Mouse (Mus musculus): ENCODE measurements at regions not wholly inside any gene's neighbourhood (a gene's known extent, or its start where the extent isn't known, plus 50 kb on each side); places are given as distances from the start of the nearest gene placed in this dataset.
A peak's percentile ranks its signal among the peaks of the same experiment; 100 is the strongest.

DNA sequence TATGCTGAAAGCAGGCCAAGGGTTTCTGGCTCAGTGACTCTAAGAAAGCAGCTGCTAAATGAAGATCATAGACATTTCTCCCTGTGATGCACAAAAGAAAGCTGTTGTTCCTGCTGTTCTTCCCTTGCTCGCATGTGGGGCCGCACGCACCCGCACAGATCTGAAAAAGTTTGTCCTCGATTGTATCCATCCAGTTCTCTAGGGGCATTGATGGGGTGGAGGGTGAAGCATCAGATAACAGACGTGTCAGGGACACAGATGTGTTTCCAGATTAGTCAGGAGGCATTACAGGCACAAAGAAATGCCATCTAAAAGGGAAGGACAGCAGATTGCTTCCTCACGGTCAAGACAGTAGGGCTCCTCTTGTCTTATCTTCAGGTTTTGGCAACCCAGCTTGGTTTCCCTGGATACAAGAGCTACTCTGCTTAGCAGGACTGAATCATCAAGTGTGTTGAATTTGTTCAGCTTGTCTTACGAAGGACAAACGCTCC is 2001.3 kb downstream of the Pcdh9 start:
- peak; percentile 13 to 15 for DNase-seq (ENCODE audit: low spot score in 2 of 2)

DNA sequence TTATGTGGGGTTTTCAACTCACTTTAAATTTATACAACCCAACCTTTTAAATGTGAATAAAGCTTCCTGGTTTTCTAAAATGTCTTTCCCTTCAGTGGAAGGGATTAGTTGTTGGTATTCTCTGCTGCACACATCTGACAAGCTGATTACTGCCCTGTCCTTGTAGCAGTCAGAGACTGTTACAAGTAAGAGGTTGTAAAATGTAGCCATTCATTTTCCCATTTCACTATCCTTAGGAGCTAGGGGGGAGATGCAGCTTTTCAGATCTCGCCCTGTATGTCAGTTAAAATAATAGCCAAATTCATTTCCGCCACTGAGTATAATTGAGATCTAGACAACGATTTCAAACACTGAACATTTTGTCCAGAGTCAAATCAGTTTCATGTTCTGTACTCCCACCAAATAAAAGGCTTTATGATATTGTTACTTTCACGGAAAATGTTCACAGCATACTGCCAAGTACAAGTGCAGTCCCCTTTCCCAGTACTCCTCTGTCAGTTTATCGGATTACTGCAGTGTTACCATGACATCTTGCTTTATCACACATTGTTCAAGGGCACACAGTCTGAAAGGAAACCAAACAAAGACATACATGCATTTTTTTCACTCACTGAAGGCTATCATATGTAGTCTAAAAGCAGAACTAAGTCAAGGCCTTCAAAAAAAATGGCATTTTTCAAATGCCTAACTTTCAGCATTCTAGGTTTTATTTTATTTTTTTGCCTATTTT is 2024.4 kb downstream of the Pcdh9 start:
- no peak for DNase-seq (ENCODE audit: low spot score in 2 of 2)

DNA sequence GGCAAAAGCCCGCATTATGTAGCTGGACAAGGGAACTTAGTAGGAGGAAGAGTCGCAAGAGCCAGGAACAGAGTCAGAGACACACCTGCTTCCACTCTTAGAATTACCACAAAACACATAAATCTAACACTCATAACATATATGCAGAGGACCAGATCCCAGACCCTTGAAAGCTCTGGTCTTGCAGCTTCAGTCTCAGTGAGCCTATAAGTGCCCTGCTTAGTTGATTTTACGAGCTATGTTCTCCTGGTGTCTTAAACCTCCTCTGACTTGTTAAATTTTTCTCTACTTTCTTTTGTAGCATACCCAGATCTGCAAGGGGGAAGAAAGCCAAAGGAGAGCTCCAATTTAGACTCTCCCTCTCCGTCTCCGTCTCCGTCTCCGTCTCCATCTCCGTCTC is 2038.2 kb downstream of the Pcdh9 start:
- DNase-seq (ENCODE audit: low spot score in 2 of 2) = no peak
